Mouse (Mus musculus) gastrocnemius, postnatal 25 days (tissue): ENCODE measurements around the gene Nab2. TPM values are rescaled to one million over a fixed set of nuclear protein-coding genes. Genes with fewer than 3 reads are reported as not detected.

Source experiments
- DNase-seq: peaks from one replicate; pipeline ENCODE4 v3.0.0; 2022
- total RNA-seq, 2 experiments: library from RNA; stranded (reverse); gene quantifications; 1 replicate in 1 of 2; 2 replicates in 1 of 2; pipeline ENCODE4 v1.2.3; 2021

Nab2 gene
- total RNA-seq, 2 experiments from 2014 or later = 2.5 to 4.7 TPM

- peak; percentile 76 for DNase-seq
Observed at GRCm38 (mm10) chr10:127615591-127615990, 52.8 kb downstream of the Nab2 start.

GRCm38 (mm10) chr10:127615034-127615374, 53.4 kb downstream of the Nab2 start:
- DNase-seq = no peak

GRCm38 (mm10) chr10:127614236-127615033, 53.9 kb downstream of the Nab2 start:
- DNase-seq = peak; percentile 69

- no peak for DNase-seq
Observed at GRCm38 (mm10) chr10:127612079-127612775, 56.1 kb downstream of the Nab2 start.

Other genes with a start within 250 kb of the Nab2 start
- 100 to 1,000 TPM; 308 to 367 TPM for gene Stac3, start 166.9 kb downstream of the Nab2 start, total RNA-seq
- gene Ndufa4l2, start 153.6 kb downstream of the Nab2 start, total RNA-seq = 10 to 100 TPM; 11.4 to 15.1 TPM
- gene Shmt2, start 146.1 kb downstream of the Nab2 start, total RNA-seq = 10 to 100 TPM; 24.9 to 26.6 TPM
- gene Nxph4, start 134.0 kb downstream of the Nab2 start, total RNA-seq = under 1 TPM; 0.26 to 0.32 TPM
- gene Lrp1, start 47.4 kb downstream of the Nab2 start, total RNA-seq = 10 to 100 TPM; 58.1 to 64.3 TPM
- gene Stat6, start 25.6 kb downstream of the Nab2 start, total RNA-seq = 10 to 100 TPM; 16.5 to 21.8 TPM
- gene Nemp1, start 1.7 kb downstream of the Nab2 start, total RNA-seq = 1 to 10 TPM; 1.7 to 2.5 TPM
- gene Myo1a, start 36.6 kb upstream of the Nab2 start, total RNA-seq = under 1 TPM; 0.10 to 0.21 TPM
- gene Tac2, start 55.9 kb upstream of the Nab2 start, total RNA-seq = not detected
- gene Zbtb39, start 71.0 kb upstream of the Nab2 start, total RNA-seq = 1 to 10 TPM; 4.8 to 5.3 TPM
- under 1 TPM; 0.20 to 0.62 TPM for gene Gpr182, start 83.2 kb upstream of the Nab2 start, total RNA-seq
- under 1 TPM; 0.05 to 0.08 TPM for gene Rdh1, start 91.2 kb upstream of the Nab2 start, total RNA-seq
- not detected for gene Rdh16f1, start 91.2 kb upstream of the Nab2 start, total RNA-seq
- gene Rdh9, start 107.8 kb upstream of the Nab2 start, total RNA-seq = under 1 TPM; 0.31 to 0.40 TPM
- gene Rdh16, start 132.6 kb upstream of the Nab2 start, total RNA-seq = not detected
- not detected for gene Rdh19, start 181.4 kb upstream of the Nab2 start, total RNA-seq
- not detected for gene Rdh16f2, start 197.9 kb upstream of the Nab2 start, total RNA-seq
- not detected for gene Rdh7, start 220.2 kb upstream of the Nab2 start, total RNA-seq
- not detected for gene Sdr9c7, start 229.9 kb upstream of the Nab2 start, total RNA-seq